8 mouse cellular contexts compared by ENCODE assay signal in the genomic region with DNA sequence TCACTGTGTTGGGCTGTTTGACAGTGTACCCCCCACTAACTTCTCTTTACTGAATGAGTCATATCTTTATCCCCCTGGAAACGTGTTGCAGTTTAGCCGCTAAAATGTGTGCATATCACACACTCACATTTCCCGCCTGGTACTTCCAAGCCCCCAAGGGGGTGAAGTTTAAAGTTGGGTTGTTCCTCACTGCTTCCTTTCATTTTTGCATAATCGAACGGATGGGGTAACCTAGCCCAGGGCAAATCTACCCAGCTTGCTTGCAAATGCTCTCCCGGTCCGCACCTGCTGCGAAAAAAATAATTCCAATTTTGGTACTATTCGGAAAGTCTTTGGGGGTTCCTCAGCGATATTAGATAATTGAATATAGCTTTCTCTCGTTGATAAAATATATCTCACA. TPM values are rescaled to one million over a fixed set of nuclear protein-coding genes. Genes with fewer than 3 reads are reported as not detected.
DNase-seq lines count a peak whose midpoint lies in the region; ATAC-seq and TF ChIP-seq lines count a peak whose summit lies in the region.

No protein-coding gene starts in this region.

- no peak for TF ChIP-seq CTCF in E14TG2a.4 (conservative IDR thresholded peaks at IDR 0.05; ENCODE audit: low read length)
- no peak for TF ChIP-seq CTCF in lung, postnatal 0 days (IDR thresholded peaks at IDR 0.05)

- H3K4me3 ChIP-seq in E14TG2a.4 (replicated peaks; ENCODE audit: low read length), result peak overlapping the region; percentile 79
- H3K4me3 ChIP-seq in ES-E14 (ENCODE audit: insufficient read depth in 1 of 2, low read depth in 1 of 2, low read length in 2 of 2, poor library complexity in 1 of 2, severe bottlenecking in 1 of 2), result peak overlapping the region; percentile 61 to 64
- peak overlapping the region; percentile 47 for H3K4me3 ChIP-seq in hindbrain, embryonic 13.5 days
- H3K4me3 ChIP-seq in liver, embryonic 16.5 days (ENCODE audit: low read depth, low read length), result peak overlapping the region; percentile 48; the same call in 1 of the 2 replicates
- H3K4me3 ChIP-seq in lung, postnatal 0 days (ENCODE audit: low read depth, low read length), result no peak overlapping the region

- no peak for ATAC-seq in hindbrain, embryonic 13.5 days (ENCODE audit: low FRiP score)
- no peak for ATAC-seq in liver, embryonic 16.5 days (ENCODE audit: low read depth)
- ATAC-seq in lung, postnatal 0 days, result no peak

- peak overlapping the region; percentile 97 for H3K27ac ChIP-seq in ES-E14 (ENCODE audit: insufficient read depth, low read depth, low read length, poor library complexity, severe bottlenecking)
- no peak overlapping the region for H3K27ac ChIP-seq in hindbrain, embryonic 13.5 days
- no peak overlapping the region for H3K27ac ChIP-seq in liver, embryonic 16.5 days (ENCODE audit: low read length)
- no peak overlapping the region for H3K27ac ChIP-seq in lung, postnatal 0 days (ENCODE audit: low read length)

- peak overlapping the region; percentile 93 for H3K4me2 ChIP-seq in hindbrain, embryonic 13.5 days
- peak overlapping the region; percentile 52; the same call in 1 of the 2 replicates for H3K4me2 ChIP-seq in liver, embryonic 16.5 days (ENCODE audit: low read depth, low read length)
- H3K4me2 ChIP-seq in lung, postnatal 0 days (replicated peaks; ENCODE audit: low read depth, low read length), result no peak overlapping the region

- H3K36me3 ChIP-seq in E14TG2a.4 (ENCODE audit: insufficient read depth, low read length), result peaks cover 7% of the 10 kb centered on the region; the same call in 1 of the 2 replicates
- no peaks in the 10 kb centered on the region for H3K36me3 ChIP-seq in ES-E14 (ENCODE audit: control insufficient read depth, insufficient read depth, low read length, poor library complexity, severe bottlenecking)
- H3K36me3 ChIP-seq in hindbrain, embryonic 13.5 days, result no peaks in the 10 kb centered on the region
- no peaks in the 10 kb centered on the region for H3K36me3 ChIP-seq in liver, embryonic 16.5 days (ENCODE audit: control insufficient read depth, insufficient read depth)
- no peaks in the 10 kb centered on the region for H3K36me3 ChIP-seq in lung, postnatal 0 days (ENCODE audit: insufficient read depth, low read length)

- no peak for DNase-seq in ES-E14 (ENCODE audit: low read depth, low spot score)
- DNase-seq in thymus, adult 18-20 months, result no peak
- no peak for DNase-seq in retina, embryonic 14.5 days (ENCODE audit: low spot score)
- DNase-seq in lung, postnatal 0 days (ENCODE audit: low spot score), result no peak
- DNase-seq in adrenal gland, adult 8-10 months, result no peak

- H3K9ac ChIP-seq in ES-E14 (ENCODE audit: insufficient read depth, low read depth, low read length, poor library complexity, severe bottlenecking), result peak overlapping the region; percentile 70; the same call in 1 of the 2 replicates
- no peak overlapping the region for H3K9ac ChIP-seq in hindbrain, embryonic 13.5 days
- H3K9ac ChIP-seq in liver, embryonic 16.5 days (ENCODE audit: low read depth, low read length), result no peak overlapping the region
- H3K9ac ChIP-seq in lung, postnatal 0 days (replicated peaks; ENCODE audit: low read depth), result no peak overlapping the region

- H3K4me1 ChIP-seq in E14TG2a.4 (replicated peaks; ENCODE audit: low read depth, low read length), result peaks cover 84% of the 10 kb centered on the region
- H3K4me1 ChIP-seq in ES-E14 (ENCODE audit: control insufficient read depth in 2 of 2, insufficient read depth in 2 of 2, low read length in 2 of 2, poor library complexity in 1 of 2), result peaks cover 28 to 38% of the 10 kb centered on the region in 2 experiments
- H3K4me1 ChIP-seq in hindbrain, embryonic 13.5 days (replicated peaks), result peaks cover 33% of the 10 kb centered on the region
- H3K4me1 ChIP-seq in liver, embryonic 16.5 days (ENCODE audit: control insufficient read depth, low read depth, low read length), result no peaks in the 10 kb centered on the region
- peaks cover 4% of the 10 kb centered on the region for H3K4me1 ChIP-seq in lung, postnatal 0 days (ENCODE audit: insufficient read depth, low read depth, low read length)

- in situ Hi-C loops in ES-E14 (cut with MboI; ENCODE audit: low sequenced_read_pairs in 2 of 2, unreplicated experiment in 2 of 2), result no loop called here

- 20% methylated on average over 11 of the region's 11 CpGs for WGBS in hindbrain, embryonic 13.5 days
- 33% methylated on average over 11 of the region's 11 CpGs for WGBS in liver, embryonic 16.5 days (ENCODE audit: insufficient replicate concordance)
- WGBS in lung, postnatal 0 days, result 39% methylated on average over 11 of the region's 11 CpGs

- no peaks in the 10 kb centered on the region for H3K27me3 ChIP-seq in E14TG2a.4 (ENCODE audit: insufficient read depth, low read length)
- peaks cover 49% of the 10 kb centered on the region for H3K27me3 ChIP-seq in hindbrain, embryonic 13.5 days
- peaks cover 16% of the 10 kb centered on the region for H3K27me3 ChIP-seq in liver, embryonic 16.5 days (ENCODE audit: control insufficient read depth, insufficient read depth, low read depth, low read length)
- H3K27me3 ChIP-seq in lung, postnatal 0 days (replicated peaks; ENCODE audit: insufficient read depth, low read length), result peaks cover 11% of the 10 kb centered on the region

- TF ChIP-seq EP300 in lung, postnatal 0 days (IDR thresholded peaks at IDR 0.05), result no peak

- H3K9me3 ChIP-seq in E14TG2a.4 (ENCODE audit: low read length) (no peaks in the 10 kb centered on the region), ES-E14 (ENCODE audit: control insufficient read depth, insufficient read depth, low read depth, low read length) (no peaks in the 10 kb centered on the region)
- H3K9me3 ChIP-seq in hindbrain, embryonic 13.5 days, result no peaks in the 10 kb centered on the region
- H3K9me3 ChIP-seq in liver, embryonic 16.5 days (replicated peaks; ENCODE audit: control insufficient read depth, low read length), result no peaks in the 10 kb centered on the region
- no peaks in the 10 kb centered on the region for H3K9me3 ChIP-seq in lung, postnatal 0 days (ENCODE audit: low read length)

TF ChIP-seq in ES-E14, 5 proteins besides CTCF, POLR2A, EP300 and RAD21:
- TF ChIP-seq MAFK (IDR thresholded peaks at IDR 0.05; ENCODE audit: insufficient read depth, low read depth, low read length) (no peak), ZNF384 (IDR thresholded peaks at IDR 0.05; ENCODE audit: low read depth, low read length) (no peak), HCFC1 (IDR thresholded peaks at IDR 0.05; ENCODE audit: borderline replicate concordance, insufficient read depth, low read length) (no peak; the same call in 1 of the 2 replicates), CHD2 (IDR thresholded peaks at IDR 0.05; ENCODE audit: low read depth, low read length) (no peak), ZC3H11A (IDR thresholded peaks at IDR 0.05; ENCODE audit: borderline replicate concordance, low read depth, low read length) (no peak)

RNA-seq across cellular contexts. Expression of a gene that starts 38.2 kb away (rescaled TPM):
- 22.5 and 26.4 TPM in 2 replicates for total RNA-seq in ES-E14 (2012; rRNA removed)
- polyA plus RNA-seq in hindbrain, embryonic 13.5 days (2015; fragmentation: Nextera tagmentation; extraction: Ambion mirVana), result 9.3 and 10.5 TPM in 2 replicates
- polyA plus RNA-seq in liver, embryonic 16.5 days (2015; fragmentation: Nextera tagmentation; extraction: Ambion mirVana), result 1.3 TPM in 2 replicates
- polyA plus RNA-seq in lung, postnatal 0 days (2015; fragmentation: Nextera tagmentation; extraction: Ambion mirVana), result 0.02 TPM in 1 of 2 replicates, not detected in the other
- total RNA-seq in adrenal gland, adult 8-10 months (2022), result under 1 TPM in 2 of 4 experiments, not detected in 2; 0.03 to 0.05 TPM
